Mouse (Mus musculus) thymus, adult 2 months (tissue): ENCODE data around the gene Kcnq5.

ENCODE experiments used
- CTCF ChIP-seq: fragments of 200-500 bp; IDR thresholded peaks from 2 replicates; pipeline ENCODE4 v1.5.1; 2012; ENCODE audit warnings: mild to moderate bottlenecking, control low read depth, low read length, moderate library complexity, borderline replicate concordance; ENCODE audit not compliant: control insufficient read depth, poor library complexity, insufficient read depth; ENCODE audit errors: extremely low read depth
- POLR2A ChIP-seq: fragments of 200-500 bp; IDR thresholded peaks from 2 replicates; pipeline ENCODE4 v1.6.1; 2012; ENCODE audit warnings: mild to moderate bottlenecking, low read length, control low read depth, moderate library complexity; ENCODE audit not compliant: control insufficient read depth, poor library complexity, insufficient read depth; ENCODE audit errors: extremely low read depth

GRCm38 (mm10) chr1:21721246-21721645, 240.5 kb downstream of the Kcnq5 start:
- TF ChIP-seq CTCF (no peak), POLR2A (no peak)
